Mouse (Mus musculus) yolk sac, embryonic 10.5 days (tissue): ENCODE measurements at regions not wholly inside any gene's neighbourhood (a gene's known extent, or its start where the extent isn't known, plus 50 kb on each side); places are given as distances from the start of the nearest gene placed in this dataset.
A peak's percentile ranks its signal among the peaks of the same experiment; 100 is the strongest.

ENCODE experiments used
- DNase-seq: peaks from one replicate; pipeline ENCODE4 v3.0.0-alpha.2; 2017; ENCODE audit warnings: low spot score

- DNase-seq, result peak; percentile 46
These were observed 85.0 kb downstream of the Arl4a start for GRCm38 (mm10) chr12:39952854-39953253.

- DNase-seq, result no peak
These were observed 85.9 kb downstream of the Arl4a start for GRCm38 (mm10) chr12:39951911-39952310.

- no peak for DNase-seq
These were observed 87.5 kb downstream of the Arl4a start for GRCm38 (mm10) chr12:39950270-39950801.

GRCm38 (mm10) chr12:39942910-39943309, 94.9 kb downstream of the Arl4a start:
- no peak for DNase-seq

- DNase-seq, result no peak
These were observed 96.7 kb downstream of the Arl4a start for GRCm38 (mm10) chr12:39941162-39941561.

- no peak for DNase-seq
These were observed 98.8 kb downstream of the Arl4a start for GRCm38 (mm10) chr12:39939017-39939416.

GRCm38 (mm10) chr12:39938211-39938610, 99.6 kb downstream of the Arl4a start:
- no peak for DNase-seq

- DNase-seq, result no peak
These were observed 101.5 kb downstream of the Arl4a start for GRCm38 (mm10) chr12:39936331-39936730.

- DNase-seq, result no peak
These were observed 102.0 kb downstream of the Arl4a start for GRCm38 (mm10) chr12:39935775-39936174.

- DNase-seq, result peak; percentile 48
These were observed 102.9 kb downstream of the Arl4a start for GRCm38 (mm10) chr12:39934877-39935276.

- no peak for DNase-seq
These were observed 106.6 kb downstream of the Arl4a start for GRCm38 (mm10) chr12:39931251-39931650.

GRCm38 (mm10) chr12:39927902-39928301, 109.9 kb downstream of the Arl4a start:
- no peak for DNase-seq

GRCm38 (mm10) chr12:39927014-39927413, 110.8 kb downstream of the Arl4a start:
- peak; percentile 42 for DNase-seq

GRCm38 (mm10) chr12:39921481-39921880, 116.3 kb downstream of the Arl4a start:
- no peak for DNase-seq

- DNase-seq, result no peak
These were observed 117.3 kb downstream of the Arl4a start for GRCm38 (mm10) chr12:39920466-39920913.

GRCm38 (mm10) chr12:39919909-39920308, 117.9 kb downstream of the Arl4a start:
- no peak for DNase-seq

GRCm38 (mm10) chr12:39888493-39888892, 149.3 kb downstream of the Arl4a start:
- DNase-seq, result no peak

GRCm38 (mm10) chr12:39885366-39885765, 152.5 kb downstream of the Arl4a start:
- DNase-seq, result no peak

GRCm38 (mm10) chr12:39880309-39880708, 157.5 kb downstream of the Arl4a start:
- no peak for DNase-seq

- DNase-seq, result no peak
These were observed 163.9 kb downstream of the Arl4a start for GRCm38 (mm10) chr12:39873917-39874316.

- DNase-seq, result no peak
These were observed 176.0 kb downstream of the Arl4a start for GRCm38 (mm10) chr12:39861797-39862196.

- DNase-seq, result no peak
These were observed 186.2 kb downstream of the Arl4a start for GRCm38 (mm10) chr12:39851610-39852009.

- no peak for DNase-seq
These were observed 188.3 kb downstream of the Arl4a start for GRCm38 (mm10) chr12:39849346-39850058.

GRCm38 (mm10) chr12:39840615-39841014, 197.2 kb downstream of the Arl4a start:
- DNase-seq, result no peak
